In genomic region chr12:86787020-86787553, GRCm38 (mm10) we compare ENCODE assay signal across 11 mouse cellular contexts. TPM values are rescaled to one million over a fixed set of nuclear protein-coding genes. Genes with fewer than 3 reads are reported as not detected.
DNase-seq lines count a peak whose midpoint lies in the region; ATAC-seq and TF ChIP-seq lines count a peak whose summit lies in the region.
"Had no signal": no experiment of that assay in that cellular context is flagged by ENCODE, and none has a peak within 500 bp of the region (broad histone marks: within the 10 kb centered on the region; RNA-seq: fewer than 3 reads in every experiment).

No protein-coding gene starts in this region.

- no peaks in the 10 kb centered on the region for H3K36me3 ChIP-seq in ES-Bruce4 (ENCODE audit: control insufficient read depth, insufficient read depth, low read length, poor library complexity, severe bottlenecking)
- H3K36me3 ChIP-seq in forebrain, embryonic 13.5 days (ENCODE audit: poor library complexity, severe bottlenecking) = no peaks in the 10 kb centered on the region
- no peaks in the 10 kb centered on the region for H3K36me3 ChIP-seq in midbrain, embryonic 14.5 days (ENCODE audit: control insufficient read depth, insufficient read depth, low read length)
- H3K36me3 ChIP-seq in thymus, adult 2 months (ENCODE audit: control insufficient read depth, insufficient read depth, low read length) = no peaks in the 10 kb centered on the region
- H3K36me3 ChIP-seq: stomach, embryonic 15.5 days had no signal

- WGBS in forebrain, embryonic 13.5 days = 17% methylated on average over 4 of the region's 4 CpGs
- WGBS in midbrain, embryonic 14.5 days = 8% methylated on average over 4 of the region's 4 CpGs
- WGBS in thymus, adult 2 months = 92% methylated on average over 4 of the region's 4 CpGs

- peaks cover 5% of the 10 kb centered on the region for H3K4me1 ChIP-seq in ES-Bruce4 (ENCODE audit: control insufficient read depth, insufficient read depth, low read length)
- peaks cover 40% of the 10 kb centered on the region for H3K4me1 ChIP-seq in forebrain, embryonic 13.5 days
- H3K4me1 ChIP-seq in midbrain, embryonic 14.5 days (ENCODE audit: control insufficient read depth, insufficient read depth, low read length) = peaks cover 27% of the 10 kb centered on the region
- no peaks in the 10 kb centered on the region for H3K4me1 ChIP-seq in thymus, adult 2 months (replicated peaks; ENCODE audit: control insufficient read depth, insufficient read depth, low read length)

- H3K4me3 ChIP-seq in ES-Bruce4 (ENCODE audit: low read depth, low read length) = no peak overlapping the region
- no peak overlapping the region for H3K4me3 ChIP-seq in forebrain, embryonic 13.5 days
- H3K4me3 ChIP-seq in midbrain, embryonic 14.5 days (replicated peaks; ENCODE audit: low read depth, low read length) = no peak overlapping the region
- no peak overlapping the region for H3K4me3 ChIP-seq in thymus, adult 2 months (ENCODE audit: control insufficient read depth, insufficient read depth, low read length)
- H3K4me3 ChIP-seq: stomach, embryonic 15.5 days had no signal

- DNase-seq in ZHBTc4 (ENCODE audit: low read depth, low spot score) = peak; percentile 84
- peak; percentile 66 for DNase-seq in midbrain, embryonic 14.5 days
- DNase-seq in cerebellum, adult 8-10 months = no peak
- no peak for DNase-seq in left cerebral cortex, adult 8-10 months (ENCODE audit: low spot score in 2 of 2)
- no peak for DNase-seq in thymus, adult 2 months
- no peak for DNase-seq in layer of hippocampus, postnatal 10 days (ENCODE audit: low spot score in 2 of 2)

- no peak for TF ChIP-seq CTCF in ES-Bruce4 (IDR thresholded peaks at IDR 0.05; ENCODE audit: low read depth, low read length)
- TF ChIP-seq CTCF in thymus, adult 2 months (IDR thresholded peaks at IDR 0.05; ENCODE audit: borderline replicate concordance, control insufficient read depth, extremely low read depth, insufficient read depth, low read length, poor library complexity) = no peak

- no peaks in the 10 kb centered on the region for H3K9me3 ChIP-seq in ES-Bruce4 (replicated peaks; ENCODE audit: control insufficient read depth, insufficient read depth, low read length, poor library complexity, severe bottlenecking)
- H3K9me3 ChIP-seq in forebrain, embryonic 13.5 days (replicated peaks) = no peaks in the 10 kb centered on the region
- H3K9me3 ChIP-seq in midbrain, embryonic 14.5 days (ENCODE audit: control insufficient read depth, low read length) = no peaks in the 10 kb centered on the region
- H3K9me3 ChIP-seq: stomach, embryonic 15.5 days had no signal

- TF ChIP-seq POLR2A in ES-Bruce4 (IDR thresholded peaks at IDR 0.05; ENCODE audit: insufficient read depth, low read length) = no peak
- TF ChIP-seq POLR2A in thymus, adult 2 months (IDR thresholded peaks at IDR 0.05; ENCODE audit: control insufficient read depth, extremely low read depth, insufficient read depth, low read length, poor library complexity) = no peak

- H3K4me2 ChIP-seq in forebrain, embryonic 13.5 days = no peak overlapping the region
- no peak overlapping the region for H3K4me2 ChIP-seq in midbrain, embryonic 14.5 days (ENCODE audit: low read length)
- H3K4me2 ChIP-seq: stomach, embryonic 15.5 days had no signal

- TF ChIP-seq EP300 in ES-Bruce4 (IDR thresholded peaks at IDR 0.05; ENCODE audit: insufficient read depth, low read depth, low read length) = 0 out of 2 replicates have a peak, but pooled peaks have one; percentile 26

- H3K27ac ChIP-seq in ES-Bruce4 (ENCODE audit: insufficient read depth, low read length) = peak overlapping the region; percentile 2; the same call in 1 of the 2 replicates
- peak overlapping the region; percentile 88 for H3K27ac ChIP-seq in forebrain, embryonic 13.5 days
- H3K27ac ChIP-seq in midbrain, embryonic 14.5 days (replicated peaks; ENCODE audit: low read depth, low read length) = peak overlapping the region; percentile 50; the same call in 1 of the 2 replicates
- no peak overlapping the region for H3K27ac ChIP-seq in thymus, adult 2 months (ENCODE audit: control insufficient read depth, insufficient read depth, low read length)
- H3K27ac ChIP-seq: stomach, embryonic 15.5 days had no signal

- peak; percentile 38 for ATAC-seq in forebrain, embryonic 13.5 days
- peak; percentile 68 for ATAC-seq in midbrain, embryonic 14.5 days (ENCODE audit: low FRiP score, low TSS enrichment)

- H3K9ac ChIP-seq in ES-Bruce4 (ENCODE audit: low read depth, poor library complexity, severe bottlenecking) = no peak overlapping the region
- H3K9ac ChIP-seq in forebrain, embryonic 13.5 days = no peak overlapping the region
- H3K9ac ChIP-seq in midbrain, embryonic 14.5 days (replicated peaks; ENCODE audit: low read length) = no peak overlapping the region
- H3K9ac ChIP-seq: stomach, embryonic 15.5 days had no signal

- H3K27me3 ChIP-seq in ES-Bruce4 (ENCODE audit: control insufficient read depth, insufficient read depth, low read length, poor library complexity, severe bottlenecking) = no peaks in the 10 kb centered on the region
- H3K27me3 ChIP-seq in forebrain, embryonic 13.5 days = no peaks in the 10 kb centered on the region
- H3K27me3 ChIP-seq in midbrain, embryonic 14.5 days (ENCODE audit: control insufficient read depth, insufficient read depth, low read length) = no peaks in the 10 kb centered on the region
- no peaks in the 10 kb centered on the region for H3K27me3 ChIP-seq in thymus, adult 2 months (ENCODE audit: control insufficient read depth, insufficient read depth, low read length)
- H3K27me3 ChIP-seq: stomach, embryonic 15.5 days had no signal

RNA-seq across cellular contexts. Expression of gene Lrrc74a, which starts 52.9 kb away (rescaled TPM):
- polyA plus RNA-seq in ES-Bruce4 (2011; ENCODE audit: insufficient read depth, insufficient read length, low read depth, missing spikeins) = not detected in 2 replicates
- polyA plus RNA-seq in forebrain, embryonic 13.5 days (2015; fragmentation: Nextera tagmentation; extraction: Ambion mirVana) = not detected in 2 replicates
- not detected in 2 replicates for polyA plus RNA-seq in midbrain, embryonic 14.5 days (2014; fragmentation: Nextera tagmentation; extraction: Ambion mirVana)
- not detected for total RNA-seq in left cerebral cortex, adult 8-10 months (2022)
- polyA plus RNA-seq in thymus, adult 2 months (2012; rRNA removed) = 0.08 TPM in 1 of 2 replicates, not detected in the other
- not detected for total RNA-seq in layer of hippocampus, postnatal 10 days (2021)
- total RNA-seq: gastrocnemius, postnatal 4 days; left cerebral cortex, postnatal 10 days had no signal
- polyA plus RNA-seq: stomach, embryonic 15.5 days had no signal

Comparison
In these comparisons a context has a peak if more than half of its experiments do, and no peak if none do; other contexts are left out.
1. DNase-seq: peak in ZHBTc4 (single experiment) and midbrain, embryonic 14.5 days (single experiment); none in cerebellum, adult 8-10 months (single experiment), left cerebral cortex, adult 8-10 months (0 of 2), thymus, adult 2 months (single experiment) and layer of hippocampus, postnatal 10 days (0 of 2).